Mouse (Mus musculus) midbrain, embryonic 13.5 days (tissue): ENCODE measurements at regions not wholly inside any gene's neighbourhood (a gene's known extent, or its start where the extent isn't known, plus 50 kb on each side); places are given as distances from the start of the nearest gene placed in this dataset.

Source experiments
- ATAC-seq: fragments of 200-750 bp; cut with Nextera tagmentation; 2 replicates; pipeline ENCODE4 v1.8.0; 2017; ENCODE audit warnings: mild to moderate bottlenecking, moderate TSS enrichment, moderate library complexity
- H3K27ac ChIP-seq: fragments of 300-500 bp; sonication (generic); 2 replicates; pipeline ENCODE4 v1.5.1; 2015; ENCODE audit warnings: inconsistent platforms, mild to moderate bottlenecking, moderate library complexity
- H3K27me3 ChIP-seq: fragments of 300-500 bp; sonication (generic); 2 replicates; pipeline ENCODE4 v1.6.1; 2015; ENCODE audit warnings: mild to moderate bottlenecking, inconsistent platforms
- H3K36me3 ChIP-seq: fragments of 300-500 bp; sonication (generic); 2 replicates; pipeline ENCODE4 v1.6.1; 2015; ENCODE audit warnings: mild to moderate bottlenecking, inconsistent platforms
- H3K4me1 ChIP-seq: fragments of 300-500 bp; sonication (generic); replicated peaks from 2 replicates; pipeline ENCODE4 v1.6.1; 2015; ENCODE audit warnings: inconsistent platforms
- H3K4me2 ChIP-seq: fragments of 300-500 bp; sonication (generic); replicated peaks from 2 replicates; pipeline ENCODE4 v1.6.1; 2015; ENCODE audit warnings: moderate library complexity, mild to moderate bottlenecking, inconsistent platforms
- H3K4me3 ChIP-seq: fragments of 300-500 bp; sonication (generic); replicated peaks from 2 replicates; pipeline ENCODE4 v1.5.1; 2015; ENCODE audit warnings: mild to moderate bottlenecking, inconsistent platforms
- H3K9ac ChIP-seq: fragments of 300-500 bp; sonication (generic); replicated peaks from 2 replicates; pipeline ENCODE4 v1.6.1; 2015; ENCODE audit warnings: mild to moderate bottlenecking, inconsistent platforms
- H3K9me3 ChIP-seq: fragments of 300-500 bp; sonication (generic); 2 replicates; pipeline ENCODE4 v1.6.1; 2016; ENCODE audit warnings: mild to moderate bottlenecking, inconsistent platforms
- WGBS: fragments of 180-500 bp; shearing (Covaris S2); methylation state at CpG from one replicate; pipeline ENCODE4 v1.1.7; 2015; 5-methylcytosine and 5-hydroxymethylcytosine counted together

- ATAC-seq = no peak
- no peaks in the 10 kb centered on the region for H3K4me1 ChIP-seq
- no peak overlapping the region for H3K4me2 ChIP-seq
- no peak overlapping the region for H3K27ac ChIP-seq
- no peak overlapping the region for H3K4me3 ChIP-seq
- 93% methylated on average over 6 of the region's 6 CpGs for WGBS
- no peaks in the 10 kb centered on the region for H3K27me3 ChIP-seq
- H3K36me3 ChIP-seq = no peaks in the 10 kb centered on the region
- no peaks in the 10 kb centered on the region for H3K9me3 ChIP-seq
- no peak overlapping the region for H3K9ac ChIP-seq
Measured at GRCm38 (mm10) chr11:88778326-88778725, 60.0 kb upstream of the Msi2 start.

GRCm38 (mm10) chr11:88774401-88774931 is 56.2 kb upstream of the Msi2 start:
- H3K4me3 ChIP-seq = no peak overlapping the region

GRCm38 (mm10) chr11:88773961-88774360 is 55.6 kb upstream of the Msi2 start:
- no peak for ATAC-seq
- no peak overlapping the region for H3K4me3 ChIP-seq
- H3K9me3 ChIP-seq = no peaks in the 10 kb centered on the region
- no peak overlapping the region for H3K4me2 ChIP-seq
- peaks cover 12% of the 10 kb centered on the region for H3K4me1 ChIP-seq
- no peaks in the 10 kb centered on the region for H3K36me3 ChIP-seq
- H3K27ac ChIP-seq = no peak overlapping the region
- no peaks in the 10 kb centered on the region for H3K27me3 ChIP-seq
- no peak overlapping the region for H3K9ac ChIP-seq
- WGBS = 66% methylated on average over 6 of the region's 6 CpGs

More at GRCm38 (mm10) chr11:88774401-88774931, 56.2 kb upstream of the Msi2 start:
- H3K36me3 ChIP-seq = no peaks in the 10 kb centered on the region
- no peak overlapping the region for H3K27ac ChIP-seq
- WGBS = 13% methylated on average over 4 of the region's 4 CpGs
- no peaks in the 10 kb centered on the region for H3K9me3 ChIP-seq
- H3K4me1 ChIP-seq = peaks cover 12% of the 10 kb centered on the region
- ATAC-seq = no peak
- no peak overlapping the region for H3K9ac ChIP-seq
- no peaks in the 10 kb centered on the region for H3K27me3 ChIP-seq
- H3K4me2 ChIP-seq = no peak overlapping the region

GRCm38 (mm10) chr11:88770405-88770804 is 52.1 kb upstream of the Msi2 start:
- Histone ChIP-seq H3K27me3 (no peaks in the 10 kb centered on the region), H3K4me2 (no peak overlapping the region), H3K4me3 (no peak overlapping the region), H3K36me3 (no peaks in the 10 kb centered on the region), H3K9me3 (no peaks in the 10 kb centered on the region), H3K27ac (peak overlapping the region; percentile 25; the same call in 1 of the 2 replicates), H3K4me1 (peaks cover 18% of the 10 kb centered on the region), H3K9ac (no peak overlapping the region)
- 78% methylated on average over 7 of the region's 7 CpGs for WGBS
- ATAC-seq = no peak
